Mouse (Mus musculus) myocyte (in vitro differentiated cells): ENCODE measurements around the gene Tmem88b. TPM values are rescaled to one million over a fixed set of nuclear protein-coding genes. Genes with fewer than 3 reads are reported as not detected.

ENCODE experiments used
- H3K27me3 ChIP-seq: one replicate; pipeline ENCODE4 v1.6.1; 2011; ENCODE audit not compliant: control insufficient read depth, insufficient read depth, insufficient read length
- H3K36me3 ChIP-seq: one replicate; pipeline ENCODE4 v1.6.1; 2011; ENCODE audit not compliant: control insufficient read depth, insufficient read depth
- H3K4me2 ChIP-seq: one replicate; pipeline ENCODE4 v1.6.1; 2011; ENCODE audit warnings: low read depth, control low read depth
- H3K4me3 ChIP-seq: one replicate; pipeline ENCODE4 v1.5.1; 2011; ENCODE audit warnings: mild to moderate bottlenecking, control low read depth, moderate library complexity
- H3K79me2 ChIP-seq: one replicate; pipeline ENCODE4 v1.6.1; 2011; ENCODE audit not compliant: control insufficient read depth, insufficient read depth
- H3ac ChIP-seq: one replicate; pipeline ENCODE4 v1.6.1; 2011; ENCODE audit not compliant: control insufficient read depth, insufficient read length
- CEBPB ChIP-seq: IDR thresholded peaks from 2 replicates; pipeline ENCODE4 v1.6.1; 2011; ENCODE audit warnings: mild to moderate bottlenecking, moderate library complexity; ENCODE audit not compliant: poor library complexity, insufficient read depth, severe bottlenecking
- E2F4 ChIP-seq: IDR thresholded peaks from one replicate; pipeline ENCODE4 v1.6.1; 2011; ENCODE audit warnings: mild to moderate bottlenecking, control low read depth, moderate library complexity; ENCODE audit not compliant: insufficient read depth
- MAX ChIP-seq: IDR thresholded peaks from one replicate; pipeline ENCODE4 v1.6.1; 2011; ENCODE audit warnings: low read depth, mild to moderate bottlenecking, control low read depth
- MYOD1 ChIP-seq, 3 experiments: IDR thresholded peaks; one replicate each; pipeline ENCODE4 v1.6.1; 2011; ENCODE audit warnings: control low read depth in 2 of 3, low read depth in 2 of 3, mild to moderate bottlenecking in 2 of 3, moderate library complexity in 1 of 3; ENCODE audit not compliant: insufficient read length in 2 of 3, control insufficient read depth in 1 of 3
- MYOG ChIP-seq, 3 experiments: IDR thresholded peaks; one replicate each; pipeline ENCODE4 v1.6.1; 2011; ENCODE audit warnings: control low read depth in 2 of 3, low read depth in 2 of 3, mild to moderate bottlenecking in 2 of 3; ENCODE audit not compliant: insufficient read length in 2 of 3, control insufficient read depth in 1 of 3, insufficient read depth in 1 of 3
- POLR2A ChIP-seq: IDR thresholded peaks from one replicate; pipeline ENCODE4 v1.6.1; 2011; ENCODE audit warnings: low read depth, mild to moderate bottlenecking, control low read depth, moderate library complexity; ENCODE audit not compliant: insufficient read length
- POLR2AphosphoS2 ChIP-seq: IDR thresholded peaks from one replicate; pipeline ENCODE4 v1.6.1; 2011; ENCODE audit warnings: low read depth, control low read depth; ENCODE audit not compliant: insufficient read length
- REST ChIP-seq: IDR thresholded peaks from one replicate; pipeline ENCODE4 v1.6.1; 2011; ENCODE audit warnings: mild to moderate bottlenecking, control low read depth, moderate library complexity; ENCODE audit not compliant: insufficient read depth, insufficient read length
- SRF ChIP-seq: IDR thresholded peaks from one replicate; pipeline ENCODE4 v1.6.1; 2011; ENCODE audit warnings: low read depth; ENCODE audit not compliant: control insufficient read depth, insufficient read length
- TCF12 ChIP-seq: IDR thresholded peaks from one replicate; pipeline ENCODE4 v1.6.1; 2011; ENCODE audit warnings: mild to moderate bottlenecking, control low read depth; ENCODE audit not compliant: poor library complexity, insufficient read depth, severe bottlenecking
- TCF3 ChIP-seq: IDR thresholded peaks from one replicate; pipeline ENCODE4 v1.6.1; 2011; ENCODE audit warnings: low read depth, control low read depth; ENCODE audit not compliant: insufficient read length
- USF1 ChIP-seq: IDR thresholded peaks from one replicate; pipeline ENCODE4 v1.6.1; 2011; ENCODE audit warnings: low read depth, mild to moderate bottlenecking, control low read depth, moderate library complexity
- polyA plus RNA-seq: library from polyadenylated mRNA; unstranded; fragments of >200 nt; fragmentation: generic; extraction: Trizol; gene quantifications from one replicate; pipeline ENCODE4 v1.2.1, GENCODE M21; 2012; ENCODE audit warnings: missing spikeins

Gene Tmem88b
- polyA plus RNA-seq, 1 experiment = 0.97 TPM

DNA sequence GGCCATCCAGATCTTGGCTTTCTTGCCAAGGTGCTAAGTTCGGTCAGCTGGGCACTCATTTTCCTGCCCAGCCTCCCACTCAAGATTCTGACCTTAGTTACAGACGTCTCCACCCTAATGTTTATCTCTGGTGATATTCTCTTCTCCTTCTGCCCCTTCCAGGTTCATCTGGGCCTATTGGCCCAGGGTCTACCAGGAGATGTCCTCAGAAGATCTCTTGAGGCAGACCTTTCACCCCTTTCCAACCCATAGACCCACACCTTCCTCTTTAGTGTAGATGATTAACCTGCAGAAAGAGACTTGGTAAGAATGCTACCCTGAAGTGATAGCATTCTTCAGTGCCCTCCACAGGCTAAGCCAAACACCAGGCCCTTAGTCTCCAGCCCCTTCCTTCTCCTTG is 14.0 kb downstream of the Tmem88b start:
- Histone ChIP-seq H3K36me3 (no peaks in the 10 kb centered on the region), H3K4me3 (no peak overlapping the region), H3ac (no peak overlapping the region), H3K4me2 (no peak overlapping the region), H3K27me3 (no peaks in the 10 kb centered on the region), H3K79me2 (no peaks in the 10 kb centered on the region)
- TF ChIP-seq POLR2A = no peak

DNA sequence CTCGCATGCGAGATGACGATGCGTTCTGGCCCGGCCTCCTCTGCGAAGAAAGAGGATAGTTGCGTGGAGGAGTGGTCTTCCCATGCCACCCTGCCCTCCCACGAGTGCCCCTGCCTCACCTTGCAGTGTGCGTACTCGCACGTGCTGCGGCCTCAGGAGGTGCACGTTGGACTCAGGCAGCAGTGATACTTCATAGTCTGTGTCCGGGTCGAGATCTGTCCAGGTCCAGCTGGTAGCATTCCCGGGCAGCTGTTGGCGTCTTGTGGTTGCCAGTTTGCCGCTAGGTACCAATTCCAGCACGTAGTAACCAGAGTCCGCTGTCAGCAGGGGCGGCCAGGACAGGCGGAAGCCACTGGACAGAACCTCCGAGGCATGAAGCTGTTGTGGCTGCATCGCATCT is 15.0 kb downstream of the Tmem88b start:
- H3K4me3 ChIP-seq = peak overlapping the region; percentile 42
- TF ChIP-seq CEBPB (no peak), REST (no peak), E2F4 (no peak), SRF (no peak), USF1 (no peak), MYOD1 (IDR thresholded peaks at IDR 0.05; ENCODE audit: control insufficient read depth in 1 of 3, insufficient read length in 2 of 3, low read depth in 2 of 3) (no peak), POLR2AphosphoS2 (no peak), TCF3 (no peak)
- H3K36me3 ChIP-seq = no peaks in the 10 kb centered on the region
- H3K4me2 ChIP-seq = peak overlapping the region; percentile 18
- peak overlapping the region; percentile 10 for H3ac ChIP-seq
- H3K27me3 ChIP-seq = no peaks in the 10 kb centered on the region
- no peaks in the 10 kb centered on the region for H3K79me2 ChIP-seq

DNA sequence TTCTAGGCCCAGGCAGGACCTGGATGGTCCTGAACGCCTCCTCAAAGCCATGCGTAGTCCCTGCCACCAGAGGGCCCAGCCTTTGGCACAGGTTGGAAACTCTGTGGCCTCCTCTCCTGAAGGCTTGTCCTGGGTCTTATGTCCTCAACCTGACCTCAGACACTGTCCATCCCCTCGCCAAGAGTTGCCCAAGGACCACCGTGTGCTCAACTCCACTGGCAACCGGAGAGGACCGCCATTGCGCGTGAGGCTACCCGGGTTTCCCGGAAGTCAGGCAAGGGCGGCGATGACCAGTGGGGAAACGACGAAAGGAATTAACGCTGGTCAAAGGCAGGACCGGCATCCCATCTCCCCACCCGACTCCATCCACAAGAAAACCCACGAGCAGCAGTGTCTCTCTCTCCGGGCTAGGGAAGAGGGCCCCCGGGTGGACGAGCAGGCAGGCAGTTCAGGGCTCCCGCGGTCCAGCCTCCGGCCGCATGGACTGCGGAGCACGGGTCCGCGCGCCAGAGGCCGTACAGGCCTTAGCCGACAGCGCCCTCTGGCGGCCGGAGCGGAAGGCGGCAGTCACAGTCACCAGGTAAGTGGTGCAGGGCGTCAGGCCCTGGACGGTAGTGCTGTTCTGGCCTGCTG is 15.7 kb downstream of the Tmem88b start:
- Histone ChIP-seq H3K4me3 (peak overlapping the region; percentile 42), H3K79me2 (no peaks in the 10 kb centered on the region)

DNA sequence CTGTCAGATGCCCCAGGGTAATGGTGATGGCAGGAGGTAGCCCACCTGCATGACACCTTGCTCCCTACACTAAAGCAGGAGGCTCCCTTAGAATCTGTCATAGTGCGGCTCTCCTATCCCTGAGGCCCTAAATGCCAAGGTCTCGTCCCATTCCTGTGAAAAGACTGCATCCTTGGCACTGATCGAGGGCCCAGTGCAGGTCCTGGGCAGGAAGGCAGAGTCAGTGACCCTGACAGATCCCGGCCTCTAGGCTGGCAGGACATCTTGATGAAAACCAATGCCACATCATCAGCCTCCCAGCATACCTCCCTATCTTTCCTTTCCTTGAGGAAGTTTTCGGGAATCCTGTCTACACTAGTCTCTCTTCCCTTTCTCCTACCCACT is 16.2 kb downstream of the Tmem88b start:
- Histone ChIP-seq H3K4me2 (peak overlapping the region; percentile 98), H3K79me2 (no peaks in the 10 kb centered on the region), H3ac (peak overlapping the region; percentile 10), H3K36me3 (no peaks in the 10 kb centered on the region), H3K4me3 (peak overlapping the region; percentile 42), H3K27me3 (no peaks in the 10 kb centered on the region)
- TF ChIP-seq MYOG (IDR thresholded peaks at IDR 0.05; ENCODE audit: control insufficient read depth in 1 of 3, insufficient read depth in 1 of 3, insufficient read length in 2 of 3, low read depth in 2 of 3) (no peak), MYOD1 (IDR thresholded peaks at IDR 0.05; ENCODE audit: control insufficient read depth in 1 of 3, insufficient read length in 2 of 3, low read depth in 2 of 3) (no peak), REST (no peak), USF1 (no peak), E2F4 (no peak), MAX (no peak), TCF3 (no peak), POLR2AphosphoS2 (no peak), CEBPB (no peak), SRF (no peak), TCF12 (no peak), POLR2A (no peak)

More for the DNA sequence above, 15.7 kb downstream of the Tmem88b start:
- peak overlapping the region; percentile 10 for H3ac ChIP-seq
- H3K4me2 ChIP-seq = peak overlapping the region; percentile 98
- H3K36me3 ChIP-seq = no peaks in the 10 kb centered on the region
- peak in 1 of 3 experiments; percentile 14 for TF ChIP-seq MYOD1 (IDR thresholded peaks at IDR 0.05; ENCODE audit: control insufficient read depth in 1 of 3, insufficient read length in 2 of 3, low read depth in 2 of 3)
- peak; percentile 79 for TF ChIP-seq POLR2A
- TF ChIP-seq MYOG (IDR thresholded peaks at IDR 0.05; ENCODE audit: control insufficient read depth in 1 of 3, insufficient read depth in 1 of 3, insufficient read length in 2 of 3, low read depth in 2 of 3) = peak in 1 of 3 experiments; percentile 10
- no peak for TF ChIP-seq REST
- TF ChIP-seq TCF12 = no peak
- peak; percentile 86 for TF ChIP-seq POLR2AphosphoS2
- no peaks in the 10 kb centered on the region for H3K27me3 ChIP-seq

DNA sequence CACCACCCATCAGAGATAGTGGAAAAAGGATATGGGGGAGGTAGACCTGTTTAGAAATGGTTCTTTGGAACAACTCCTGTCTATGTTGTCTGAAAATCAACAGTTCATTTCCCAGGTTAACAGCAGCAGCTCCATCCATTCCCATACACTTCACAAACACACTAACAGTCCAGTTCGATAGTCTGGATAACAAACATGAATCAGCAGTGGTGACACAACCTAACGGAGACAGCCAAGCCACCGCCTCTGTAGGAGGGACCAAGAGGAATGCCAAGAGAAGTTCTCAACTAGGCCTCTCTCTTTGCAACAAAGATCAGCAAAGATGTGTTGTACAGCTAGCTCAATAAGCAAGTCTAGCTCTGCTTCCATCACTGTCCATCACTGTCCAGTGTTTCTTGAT is 23.3 kb downstream of the Tmem88b start:
- no peaks in the 10 kb centered on the region for H3K27me3 ChIP-seq
- no peaks in the 10 kb centered on the region for H3K36me3 ChIP-seq
- peak overlapping the region; percentile 77 for H3K4me2 ChIP-seq
- no peak overlapping the region for H3ac ChIP-seq
- peaks cover 35% of the 10 kb centered on the region for H3K79me2 ChIP-seq
- H3K4me3 ChIP-seq = peak overlapping the region; percentile 70
- TF ChIP-seq POLR2AphosphoS2 (no peak), TCF12 (no peak), REST (no peak), SRF (no peak), MYOD1 (IDR thresholded peaks at IDR 0.05; ENCODE audit: control insufficient read depth in 1 of 3, insufficient read length in 2 of 3, low read depth in 2 of 3) (no peak), MYOG (IDR thresholded peaks at IDR 0.05; ENCODE audit: control insufficient read depth in 1 of 3, insufficient read depth in 1 of 3, insufficient read length in 2 of 3, low read depth in 2 of 3) (no peak)
